Mouse (Mus musculus): ENCODE measurements around the gene Sema3g. TPM values are rescaled to one million over a fixed set of nuclear protein-coding genes. Genes with fewer than 3 reads are reported as not detected.

Sema3g gene
- polyA plus RNA-seq, 1 experiment from 2014 or later: 0.51 TPM

- ATAC-seq (ENCODE audit: low read depth) (no peak), DNase-seq (ENCODE audit: low spot score) (no peak)
- no peaks in the 10 kb centered on the region for H3K9me3 ChIP-seq (ENCODE audit: control insufficient read depth, low read length)
- 87% methylated on average over 7 of the region's 7 CpGs for WGBS
- H3K27ac ChIP-seq (replicated peaks; ENCODE audit: low read depth, low read length): no peak overlapping the region
- no peak overlapping the region for H3K9ac ChIP-seq (ENCODE audit: low read depth, low read length)
- no peak overlapping the region for H3K4me3 ChIP-seq (ENCODE audit: low read depth, low read length)
- H3K27me3 ChIP-seq (replicated peaks; ENCODE audit: control insufficient read depth, insufficient read depth, low read length): no peaks in the 10 kb centered on the region
- no peak overlapping the region for H3K4me2 ChIP-seq (ENCODE audit: low read depth, low read length)
- peaks cover 97% of the 10 kb centered on the region for H3K36me3 ChIP-seq (ENCODE audit: control insufficient read depth, insufficient read depth, low read length)
- H3K4me1 ChIP-seq (ENCODE audit: control insufficient read depth, insufficient read depth, low read length): peaks cover 3% of the 10 kb centered on the region
These were observed 18.1 kb upstream of the Sema3g start for GRCm38 (mm10) chr14:31199599-31199998.

GRCm38 (mm10) chr14:31200038-31200437 lies 17.6 kb upstream of the Sema3g start:
- no peak for DNase-seq (ENCODE audit: low spot score)
- Histone ChIP-seq H3K4me1 (ENCODE audit: control insufficient read depth, insufficient read depth, low read length) (peaks cover 7% of the 10 kb centered on the region), H3K27ac (replicated peaks; ENCODE audit: low read depth, low read length) (no peak overlapping the region), H3K9me3 (ENCODE audit: control insufficient read depth, low read length) (no peaks in the 10 kb centered on the region), H3K4me2 (ENCODE audit: low read depth, low read length) (no peak overlapping the region), H3K4me3 (ENCODE audit: low read depth, low read length) (no peak overlapping the region), H3K9ac (ENCODE audit: low read depth, low read length) (no peak overlapping the region), H3K27me3 (replicated peaks; ENCODE audit: control insufficient read depth, insufficient read depth, low read length) (no peaks in the 10 kb centered on the region), H3K36me3 (ENCODE audit: control insufficient read depth, insufficient read depth, low read length) (peaks cover 95% of the 10 kb centered on the region)
- 81% methylated on average over 3 of the region's 3 CpGs for WGBS
- ATAC-seq (ENCODE audit: low read depth): no peak

- no peak for DNase-seq (ENCODE audit: low spot score)
- ATAC-seq (ENCODE audit: low read depth): no peak
- Histone ChIP-seq H3K27me3 (replicated peaks; ENCODE audit: control insufficient read depth, insufficient read depth, low read length) (no peaks in the 10 kb centered on the region), H3K27ac (replicated peaks; ENCODE audit: low read depth, low read length) (peak overlapping the region; percentile 93; the same call in 1 of the 2 replicates), H3K4me3 (ENCODE audit: low read depth, low read length) (peak overlapping the region; percentile 93), H3K9ac (ENCODE audit: low read depth, low read length) (peak overlapping the region; percentile 97), H3K4me2 (ENCODE audit: low read depth, low read length) (peak overlapping the region; percentile 95), H3K9me3 (ENCODE audit: control insufficient read depth, low read length) (no peaks in the 10 kb centered on the region), H3K36me3 (ENCODE audit: control insufficient read depth, insufficient read depth, low read length) (peaks cover 50% of the 10 kb centered on the region), H3K4me1 (ENCODE audit: control insufficient read depth, insufficient read depth, low read length) (peaks cover 15% of the 10 kb centered on the region)
- 60% methylated on average over 4 of the region's 4 CpGs for WGBS
These were observed 12.8 kb upstream of the Sema3g start for GRCm38 (mm10) chr14:31204844-31205243.

GRCm38 (mm10) chr14:31205244-31205561 lies 12.5 kb upstream of the Sema3g start:
- DNase-seq (ENCODE audit: low spot score) (no peak), ATAC-seq (ENCODE audit: low read depth) (no peak)
- Histone ChIP-seq H3K36me3 (ENCODE audit: control insufficient read depth, insufficient read depth, low read length) (peaks cover 46% of the 10 kb centered on the region), H3K9ac (ENCODE audit: low read depth, low read length) (peak overlapping the region; percentile 97), H3K4me1 (ENCODE audit: control insufficient read depth, insufficient read depth, low read length) (peaks cover 15% of the 10 kb centered on the region), H3K27me3 (replicated peaks; ENCODE audit: control insufficient read depth, insufficient read depth, low read length) (no peaks in the 10 kb centered on the region), H3K4me3 (ENCODE audit: low read depth, low read length) (peak overlapping the region; percentile 93), H3K9me3 (ENCODE audit: control insufficient read depth, low read length) (no peaks in the 10 kb centered on the region), H3K27ac (replicated peaks; ENCODE audit: low read depth, low read length) (peak overlapping the region; percentile 93), H3K4me2 (ENCODE audit: low read depth, low read length) (peak overlapping the region; percentile 95)
- 11% methylated on average over 7 of the region's 8 CpGs for WGBS

GRCm38 (mm10) chr14:31205562-31206467 lies 11.8 kb upstream of the Sema3g start:
- Histone ChIP-seq H3K4me2 (ENCODE audit: low read depth, low read length) (peak overlapping the region; percentile 95), H3K9ac (ENCODE audit: low read depth, low read length) (peak overlapping the region; percentile 97), H3K36me3 (ENCODE audit: control insufficient read depth, insufficient read depth, low read length) (peaks cover 40% of the 10 kb centered on the region), H3K27me3 (replicated peaks; ENCODE audit: control insufficient read depth, insufficient read depth, low read length) (no peaks in the 10 kb centered on the region), H3K27ac (replicated peaks; ENCODE audit: low read depth, low read length) (peak overlapping the region; percentile 93), H3K4me3 (ENCODE audit: low read depth, low read length) (peak overlapping the region; percentile 93), H3K9me3 (ENCODE audit: control insufficient read depth, low read length) (no peaks in the 10 kb centered on the region), H3K4me1 (ENCODE audit: control insufficient read depth, insufficient read depth, low read length) (peaks cover 15% of the 10 kb centered on the region)
- under 1% methylated on average over 31 of the region's 39 CpGs for WGBS
- ATAC-seq (ENCODE audit: low read depth) (peak; percentile 56), DNase-seq (ENCODE audit: low spot score) (peak; percentile 59)

- peak overlapping the region; percentile 93 for H3K27ac ChIP-seq (replicated peaks; ENCODE audit: low read depth, low read length)
- WGBS: under 1% methylated on average over 27 of the region's 48 CpGs
- H3K36me3 ChIP-seq (ENCODE audit: control insufficient read depth, insufficient read depth, low read length): peaks cover 33% of the 10 kb centered on the region
- peak overlapping the region; percentile 95 for H3K4me2 ChIP-seq (ENCODE audit: low read depth, low read length)
- H3K4me1 ChIP-seq (ENCODE audit: control insufficient read depth, insufficient read depth, low read length): peaks cover 15% of the 10 kb centered on the region
- H3K27me3 ChIP-seq (replicated peaks; ENCODE audit: control insufficient read depth, insufficient read depth, low read length): no peaks in the 10 kb centered on the region
- peak overlapping the region; percentile 97 for H3K9ac ChIP-seq (ENCODE audit: low read depth, low read length)
- ATAC-seq (ENCODE audit: low read depth) (peak; percentile 70), DNase-seq (ENCODE audit: low spot score) (peak; percentile 97)
- peak overlapping the region; percentile 93 for H3K4me3 ChIP-seq (ENCODE audit: low read depth, low read length)
- H3K9me3 ChIP-seq (ENCODE audit: control insufficient read depth, low read length): no peaks in the 10 kb centered on the region
These were observed 11.1 kb upstream of the Sema3g start for GRCm38 (mm10) chr14:31206472-31206981.

- H3K36me3 ChIP-seq (ENCODE audit: control insufficient read depth, insufficient read depth, low read length): peaks cover 26% of the 10 kb centered on the region
- no peaks in the 10 kb centered on the region for H3K27me3 ChIP-seq (replicated peaks; ENCODE audit: control insufficient read depth, insufficient read depth, low read length)
- no peaks in the 10 kb centered on the region for H3K9me3 ChIP-seq (ENCODE audit: control insufficient read depth, low read length)
- peaks cover 15% of the 10 kb centered on the region for H3K4me1 ChIP-seq (ENCODE audit: control insufficient read depth, insufficient read depth, low read length)
- H3K27ac ChIP-seq (replicated peaks; ENCODE audit: low read depth, low read length): peak overlapping the region; percentile 93; the same call in 1 of the 2 replicates
- 78% methylated on average over 13 of the region's 13 CpGs for WGBS
- H3K4me2 ChIP-seq (ENCODE audit: low read depth, low read length): peak overlapping the region; percentile 95
- peak overlapping the region; percentile 93 for H3K4me3 ChIP-seq (ENCODE audit: low read depth, low read length)
- ATAC-seq (ENCODE audit: low read depth) (0 out of 2 replicates have a peak, but pooled peaks have one; percentile 1), DNase-seq (ENCODE audit: low spot score) (no peak)
- peak overlapping the region; percentile 97 for H3K9ac ChIP-seq (ENCODE audit: low read depth, low read length)
These were observed 10.4 kb upstream of the Sema3g start for GRCm38 (mm10) chr14:31207070-31207830.

- WGBS: 68% methylated on average over 2 of the region's 2 CpGs
- Histone ChIP-seq H3K27ac (replicated peaks; ENCODE audit: low read depth, low read length) (peak within 1 kb of the TSS; percentile 45; the same call in 1 of the 2 replicates), H3K36me3 (ENCODE audit: control insufficient read depth, insufficient read depth, low read length) (peaks cover 17% of the 10 kb centered on the region), H3K4me1 (ENCODE audit: control insufficient read depth, insufficient read depth, low read length) (peaks cover 15% of the 10 kb centered on the region), H3K9ac (ENCODE audit: low read depth, low read length) (peak within 1 kb of the TSS; percentile 97; the same call in 1 of the 2 replicates), H3K4me2 (ENCODE audit: low read depth, low read length) (peak within 1 kb of the TSS; percentile 95), H3K4me3 (ENCODE audit: low read depth, low read length) (peak within 1 kb of the TSS; percentile 93; the same call in 1 of the 2 replicates), H3K27me3 (replicated peaks; ENCODE audit: control insufficient read depth, insufficient read depth, low read length) (no peaks in the 10 kb centered on the region), H3K9me3 (ENCODE audit: control insufficient read depth, low read length) (no peaks in the 10 kb centered on the region)
- no peak for ATAC-seq (ENCODE audit: low read depth)
- no peak for DNase-seq (ENCODE audit: low spot score)
These were observed 9.6 kb upstream of the Sema3g start, which contains the start of gene Tnnc1 for GRCm38 (mm10) chr14:31208084-31208483. TSS of gene Tnnc1 (plus strand) at chr14:31208312.
